Mouse (Mus musculus): Measurements from ENCODE around the gene Lmo3.

The Lmo3 gene

DNA sequence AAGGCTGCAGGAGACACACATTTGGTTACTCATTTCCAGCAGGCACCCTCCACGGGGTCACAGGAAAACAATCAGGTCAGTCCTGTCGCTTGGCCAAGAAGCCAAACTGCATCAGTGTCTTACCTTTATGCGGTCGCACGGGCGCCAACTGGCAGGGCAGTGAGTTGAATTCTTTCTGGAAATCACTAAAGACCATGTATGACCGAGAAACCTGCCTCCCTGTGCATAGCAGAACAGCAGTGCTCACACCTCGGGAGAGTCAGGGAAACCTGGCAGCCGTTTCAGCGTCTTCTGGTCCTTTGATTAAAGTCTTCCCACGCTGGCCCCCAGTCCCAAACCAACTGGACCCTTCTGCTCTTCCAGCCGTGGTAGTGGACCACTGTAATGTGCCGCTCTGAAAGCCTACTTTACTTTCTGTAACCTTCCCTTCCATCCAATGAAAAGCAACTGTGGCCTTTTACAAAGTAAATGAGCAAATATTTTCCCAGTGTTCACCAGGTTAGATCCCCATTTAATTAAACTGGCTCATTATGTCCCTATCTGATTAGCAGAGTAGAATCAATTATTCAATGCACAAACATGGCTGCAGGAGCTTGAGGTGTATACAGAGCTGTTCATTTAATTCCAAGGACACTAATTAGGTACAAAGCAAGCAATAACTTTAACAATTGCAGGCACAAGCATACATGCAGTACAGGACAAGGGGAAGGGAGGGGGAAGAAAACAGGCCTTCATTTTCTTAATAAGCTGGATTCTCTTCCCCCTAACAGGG, at the start of gene Lmo3:
Gene Lmo3 (minus strand): TSS at position 235 of the 772 bp plus-strand sequence.
- DNase-seq (ENCODE audit: low spot score) = no peak

DNA sequence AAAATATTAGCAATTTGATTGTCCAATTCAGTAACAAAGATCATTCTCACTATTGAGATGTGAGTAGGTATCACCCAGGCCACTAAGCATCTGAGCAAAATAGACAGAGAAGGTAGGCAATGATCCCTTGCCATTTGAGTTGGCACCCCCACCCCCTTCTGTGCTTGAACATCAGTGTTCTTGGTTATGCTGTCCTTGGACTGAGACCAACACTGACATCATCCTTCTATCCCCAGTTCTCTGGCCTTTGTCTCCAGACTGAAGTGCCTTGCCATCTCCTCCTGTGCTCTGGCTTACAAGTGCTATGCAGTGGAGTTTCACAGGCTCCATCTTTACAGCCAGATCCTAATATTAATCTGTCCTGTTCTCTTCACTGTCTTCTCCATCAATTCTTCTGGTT, 39.0 kb upstream of the Lmo3 start:
- no peak for DNase-seq (ENCODE audit: low spot score)

DNA sequence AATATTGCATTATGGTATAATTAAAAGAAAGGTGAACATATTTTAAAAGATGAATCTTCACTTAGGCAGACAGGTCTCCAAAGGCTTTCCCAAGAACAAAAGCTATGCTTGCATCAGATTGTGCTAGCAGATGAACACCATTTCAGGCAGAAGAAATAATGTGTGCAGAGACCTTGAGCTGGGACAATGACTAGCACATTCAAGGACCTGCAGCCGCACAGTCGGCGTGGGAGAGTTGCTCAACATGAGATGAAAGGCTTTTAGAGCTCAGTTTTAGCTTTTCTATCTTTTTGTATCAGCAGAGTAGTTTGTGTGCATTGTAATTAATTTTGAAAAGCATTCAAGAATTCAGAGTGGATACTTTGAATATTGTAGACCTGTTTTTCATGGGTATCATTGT, 36.6 kb upstream of the Lmo3 start:
- DNase-seq (ENCODE audit: low spot score) = no peak

DNA sequence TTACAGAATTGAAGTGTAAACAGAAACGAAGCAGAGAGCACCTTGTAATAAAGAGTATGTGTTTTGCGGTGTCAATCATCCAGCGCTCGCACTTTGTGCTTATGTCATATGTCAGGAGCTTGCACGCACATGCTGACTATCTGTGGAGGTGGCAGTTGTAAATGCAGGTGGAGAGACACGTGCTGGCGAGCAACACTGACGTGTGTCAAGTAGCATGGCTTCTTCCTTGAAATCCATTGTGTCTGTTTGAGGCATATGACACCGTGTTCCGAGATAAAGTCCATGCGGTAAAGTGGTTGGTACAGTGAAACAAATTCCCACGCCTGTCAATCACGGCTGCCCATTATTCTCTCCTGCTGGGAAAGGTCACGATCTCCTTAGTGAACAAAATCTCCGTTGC, 15.2 kb upstream of the Lmo3 start:
- no peak for DNase-seq (ENCODE audit: low spot score)

DNA sequence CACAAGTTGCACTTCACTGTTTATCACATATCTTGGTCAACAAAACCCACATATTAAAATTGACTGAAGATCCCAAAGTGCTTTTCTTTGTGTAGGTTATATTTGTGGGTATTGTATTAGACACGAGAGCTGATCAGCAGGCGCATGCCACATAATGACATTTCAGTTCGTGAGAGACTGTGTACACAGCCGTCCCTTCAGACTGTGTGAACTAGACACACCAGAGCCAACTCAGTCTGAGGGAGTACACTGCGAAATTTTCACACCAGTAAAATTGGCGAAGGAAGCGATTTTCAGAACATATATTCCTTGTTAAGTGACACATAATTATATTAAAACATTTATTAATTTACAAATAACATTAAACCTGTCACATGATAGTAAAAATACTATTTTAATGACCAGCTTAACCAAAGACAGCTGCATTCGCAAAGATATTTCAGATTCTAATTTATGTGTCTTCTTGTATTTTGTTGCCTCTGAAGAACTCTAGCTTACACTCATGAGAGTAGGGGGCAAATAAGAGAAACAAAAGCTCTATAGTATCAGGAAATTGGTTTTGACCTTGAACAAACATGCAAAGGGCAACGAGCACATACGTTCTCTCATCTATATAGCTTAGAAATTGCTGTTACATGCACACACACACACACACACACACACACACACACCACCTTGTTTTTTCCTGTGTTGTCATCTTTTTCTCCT, 14.4 kb upstream of the Lmo3 start:
- DNase-seq (ENCODE audit: low spot score) = no peak

DNA sequence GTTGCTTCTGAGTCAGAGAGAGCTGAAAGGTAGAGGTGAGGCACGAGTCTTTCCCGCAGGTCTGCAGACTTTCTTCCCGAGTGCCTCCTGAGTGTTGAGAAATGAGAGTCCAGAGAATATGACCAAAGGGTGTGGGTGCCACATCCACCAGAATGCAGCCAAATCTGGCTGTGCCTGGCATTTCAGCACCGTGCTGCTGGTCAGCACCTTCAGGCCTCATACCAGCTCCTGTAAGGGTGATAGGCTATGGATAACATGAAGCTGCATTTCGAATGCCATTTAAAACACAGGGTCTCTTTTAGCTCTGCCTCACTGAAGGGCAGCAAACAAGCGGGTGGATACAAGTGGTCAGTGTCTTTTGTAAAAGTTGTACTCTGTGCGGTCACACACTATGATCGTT, 1.5 kb upstream of the Lmo3 start:
- DNase-seq (ENCODE audit: low spot score) = peak; percentile 70

DNA sequence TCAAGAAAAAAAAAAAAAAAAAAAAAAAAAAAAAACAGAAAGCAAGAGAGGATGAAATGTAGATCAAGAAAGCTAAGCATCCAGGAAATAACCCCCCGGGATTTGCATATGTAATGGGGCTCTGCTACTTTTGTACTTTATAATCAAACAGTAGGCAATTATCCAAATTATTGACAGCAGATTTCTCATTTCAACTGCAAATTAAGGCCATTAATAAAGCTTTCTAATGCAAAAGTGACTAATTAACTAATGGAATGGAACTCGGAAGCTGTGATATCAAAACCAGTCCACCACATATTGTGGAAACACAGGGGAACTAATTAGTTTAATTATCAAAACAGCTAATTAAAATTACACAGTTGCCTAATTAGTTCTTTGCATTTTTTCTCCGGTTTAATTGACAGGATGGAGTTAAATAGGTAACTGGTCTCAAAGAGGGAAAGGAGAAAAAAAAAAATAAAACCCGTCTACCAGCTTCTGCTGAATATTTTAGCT, 785 bp upstream of the Lmo3 start:
- no peak for DNase-seq (ENCODE audit: low spot score)

DNA sequence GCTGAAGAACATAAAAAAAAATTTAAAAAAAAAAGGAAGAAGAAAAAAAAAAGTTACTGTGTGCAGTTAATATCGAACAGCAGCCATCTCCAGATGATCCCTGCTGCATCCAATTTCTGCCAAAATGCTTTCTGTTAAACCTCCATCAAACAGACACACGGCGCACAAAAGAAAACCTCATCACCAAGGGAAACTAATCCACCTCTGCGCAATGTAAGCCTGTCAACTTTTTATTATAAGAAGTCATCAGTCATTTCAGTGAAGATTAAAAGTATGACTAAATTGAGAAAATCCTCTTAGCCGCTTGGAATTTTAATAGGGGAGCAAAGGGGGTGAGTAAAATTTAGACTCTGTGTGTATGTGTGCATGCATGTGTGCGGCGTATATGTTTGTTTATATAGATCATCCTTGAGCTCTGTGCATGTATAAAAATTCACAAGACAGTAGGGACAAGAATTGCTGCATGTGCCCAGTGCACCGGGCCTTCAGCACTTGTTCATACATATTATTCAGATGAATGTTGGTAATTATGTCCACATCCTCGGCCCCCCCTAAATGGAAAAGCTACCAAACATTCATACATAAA, 1.2 kb downstream of the Lmo3 start:
- no peak for DNase-seq (ENCODE audit: low spot score)

DNA sequence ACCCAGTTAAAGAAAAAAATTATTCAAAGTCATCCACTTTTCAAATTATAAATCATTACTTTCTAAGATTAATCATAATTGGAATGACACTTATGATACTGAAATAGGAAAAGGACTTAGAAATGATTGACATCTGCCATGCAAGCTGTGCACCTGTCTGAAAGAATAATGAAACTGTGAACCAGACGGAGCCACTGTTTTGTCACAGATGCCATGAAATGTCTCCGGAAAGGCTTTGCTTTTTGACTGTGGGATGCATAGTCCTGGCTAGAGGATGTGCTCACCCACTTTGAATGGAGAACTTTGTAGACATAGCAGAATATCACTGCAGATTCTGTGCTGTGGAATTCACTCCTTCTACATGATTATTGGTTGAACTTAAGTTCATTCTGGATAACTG, 18.4 kb downstream of the Lmo3 start:
- no peak for DNase-seq (ENCODE audit: low spot score)

DNA sequence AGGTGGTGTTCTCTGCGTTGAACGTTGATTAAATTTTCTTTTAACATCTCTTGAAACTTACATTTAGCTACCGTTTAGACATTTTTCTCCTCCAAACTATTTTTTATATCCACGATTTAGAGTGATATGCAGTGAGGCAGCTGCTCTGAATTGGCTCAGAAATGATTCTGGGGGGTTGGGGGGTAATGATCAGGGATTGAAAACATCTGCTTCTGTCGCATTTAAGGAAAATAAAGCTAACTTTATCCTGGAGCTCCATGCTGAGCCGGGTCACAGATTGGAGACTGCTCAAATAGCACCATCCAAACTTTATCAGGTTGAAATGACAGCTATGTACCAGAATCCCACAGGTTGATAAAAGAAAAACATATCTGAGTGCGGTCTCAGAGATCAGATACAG, 29.6 kb downstream of the Lmo3 start:
- no peak for DNase-seq (ENCODE audit: low spot score)

DNA sequence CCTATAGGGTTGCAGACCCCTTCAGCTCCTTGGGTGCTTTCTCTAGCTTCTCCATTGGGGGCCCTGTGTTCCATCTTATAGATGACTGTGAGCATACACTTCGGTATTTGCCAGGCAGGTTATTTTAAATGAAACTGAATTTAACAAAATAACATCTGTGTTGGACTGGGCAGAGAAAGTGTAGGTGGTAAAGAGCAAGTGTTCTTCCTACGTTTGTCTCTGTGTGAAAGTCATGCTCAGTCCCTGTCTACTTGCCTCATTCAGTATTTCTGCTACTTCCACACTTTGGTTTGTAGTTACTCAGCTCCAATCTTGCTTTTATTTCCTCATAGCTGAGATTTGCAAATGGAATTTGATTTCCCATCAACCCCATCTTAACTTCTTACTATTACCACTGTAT, 46.9 kb downstream of the Lmo3 start:
- DNase-seq (ENCODE audit: low spot score) = no peak

DNA sequence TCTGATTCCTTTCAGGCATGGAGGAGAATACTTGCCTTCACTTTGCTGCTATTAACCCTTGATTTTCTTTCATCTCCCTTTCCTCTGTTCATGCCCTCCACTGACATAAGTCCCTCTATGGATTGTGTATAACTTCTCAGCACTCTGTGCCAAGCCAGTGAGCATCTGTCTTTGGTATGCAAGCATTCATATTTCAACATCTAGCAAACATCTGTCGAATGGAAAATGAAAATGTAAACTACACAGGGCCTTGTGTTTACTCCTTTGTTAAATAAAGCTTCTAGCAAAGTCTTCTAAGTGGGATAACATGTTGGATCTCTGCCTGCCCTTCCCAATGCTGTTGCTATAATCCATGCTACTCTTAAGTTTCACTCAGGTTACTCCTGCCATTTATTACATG, 75.1 kb downstream of the Lmo3 start:
- DNase-seq (ENCODE audit: low spot score) = no peak

DNA sequence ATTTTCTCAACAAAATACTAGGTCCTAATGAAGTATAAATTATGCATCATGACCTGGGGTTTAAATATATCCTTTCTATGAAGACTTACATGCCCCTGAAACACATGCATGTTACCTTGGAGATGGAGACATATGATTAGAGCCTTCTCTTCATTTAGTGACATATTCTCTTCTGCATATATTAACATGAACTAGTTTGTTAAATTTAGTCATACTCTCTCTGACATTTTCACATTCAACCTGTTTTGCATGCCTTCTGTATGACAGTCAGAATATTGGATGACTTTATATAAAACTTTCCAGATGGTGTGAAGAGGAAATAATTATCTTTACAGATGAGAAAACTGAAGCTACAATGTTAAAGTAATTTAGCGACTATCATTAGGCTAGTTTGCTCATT, 77.8 kb downstream of the Lmo3 start:
- DNase-seq (ENCODE audit: low spot score) = no peak

DNA sequence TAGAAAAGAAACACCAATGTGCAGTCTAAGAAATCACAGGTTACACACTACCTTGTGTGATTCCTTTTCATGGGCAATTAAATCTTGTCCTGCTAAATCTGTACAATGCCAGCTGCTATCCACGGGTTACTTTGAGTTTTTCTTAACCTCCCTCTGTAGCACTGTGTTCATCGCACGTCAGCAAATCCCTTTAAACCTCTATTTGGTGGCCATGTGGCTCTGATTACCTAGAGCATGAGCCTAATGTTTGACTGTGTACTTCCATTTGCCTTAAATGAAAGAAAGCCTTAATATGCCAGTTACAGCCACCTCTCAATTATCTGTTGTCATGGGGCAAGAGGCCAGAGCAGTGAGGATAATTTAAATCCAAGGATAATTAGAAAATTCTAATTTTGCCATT, 98.9 kb downstream of the Lmo3 start:
- DNase-seq (ENCODE audit: low spot score) = no peak

DNA sequence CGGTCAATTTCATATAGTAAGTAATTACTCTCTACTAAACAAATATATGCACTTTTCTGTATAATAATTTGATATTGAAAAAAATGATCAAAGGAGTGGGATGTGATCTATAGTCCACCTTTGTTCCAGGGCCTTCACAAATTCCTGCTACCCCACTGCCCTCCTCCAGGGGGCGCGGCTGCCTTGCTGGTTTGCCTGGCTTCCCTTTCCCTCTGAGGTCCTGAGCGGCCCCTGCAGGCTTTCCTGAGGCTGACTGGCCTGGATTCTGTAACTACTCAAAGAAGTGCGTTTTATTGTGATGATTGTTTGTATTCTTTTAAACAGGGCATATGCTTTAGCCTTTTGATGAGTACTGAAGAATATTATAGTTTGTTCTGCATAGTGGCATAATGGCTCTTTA, 104.2 kb downstream of the Lmo3 start:
- peak; percentile 86 for DNase-seq (ENCODE audit: low spot score)

DNA sequence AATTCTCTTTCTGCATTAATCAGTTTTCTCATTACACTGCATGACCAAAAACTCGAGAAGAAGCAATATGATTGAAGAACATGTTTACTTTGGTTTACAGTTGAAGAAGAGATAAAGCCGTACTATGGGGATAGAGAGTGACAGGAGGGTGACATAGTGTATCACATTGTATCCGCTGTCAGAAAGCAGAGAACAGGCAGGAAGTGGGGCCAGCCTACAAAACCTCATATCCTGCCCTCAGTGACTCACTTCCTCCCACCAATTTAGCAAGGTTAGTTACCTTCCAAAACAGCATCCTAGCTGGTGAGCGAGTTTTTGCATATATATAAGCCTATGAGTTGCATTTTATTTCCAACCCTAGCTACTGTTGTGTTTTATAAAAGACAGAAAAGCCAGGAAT, 112.6 kb downstream of the Lmo3 start:
- DNase-seq (ENCODE audit: low spot score) = no peak

DNA sequence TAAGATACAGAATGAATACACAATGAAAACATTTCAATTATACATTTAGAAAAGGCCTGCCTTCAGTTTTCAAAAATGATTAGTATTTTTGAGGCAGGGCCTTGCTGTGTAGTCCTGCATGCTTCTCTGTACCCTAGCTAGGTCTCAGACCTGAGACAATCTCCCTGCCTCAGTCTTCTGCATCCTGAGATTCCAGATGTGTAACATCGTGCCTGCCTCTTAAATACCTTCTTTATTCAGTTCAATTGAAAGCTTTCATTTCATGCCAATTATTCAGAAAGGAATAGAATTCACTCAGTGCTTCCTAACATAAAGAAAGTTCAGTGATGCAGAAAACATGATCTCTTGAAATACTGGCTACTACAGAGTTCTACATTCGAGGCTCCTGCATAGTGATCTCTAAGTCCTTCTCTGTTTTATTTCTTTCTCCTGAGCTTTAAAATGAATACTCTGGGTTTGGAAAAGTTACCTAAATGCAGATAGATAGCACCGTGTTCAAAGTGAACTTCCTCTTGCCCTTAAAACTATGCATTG, 137.2 kb downstream of the Lmo3 start:
- DNase-seq (ENCODE audit: low spot score) = peak; percentile 14

DNA sequence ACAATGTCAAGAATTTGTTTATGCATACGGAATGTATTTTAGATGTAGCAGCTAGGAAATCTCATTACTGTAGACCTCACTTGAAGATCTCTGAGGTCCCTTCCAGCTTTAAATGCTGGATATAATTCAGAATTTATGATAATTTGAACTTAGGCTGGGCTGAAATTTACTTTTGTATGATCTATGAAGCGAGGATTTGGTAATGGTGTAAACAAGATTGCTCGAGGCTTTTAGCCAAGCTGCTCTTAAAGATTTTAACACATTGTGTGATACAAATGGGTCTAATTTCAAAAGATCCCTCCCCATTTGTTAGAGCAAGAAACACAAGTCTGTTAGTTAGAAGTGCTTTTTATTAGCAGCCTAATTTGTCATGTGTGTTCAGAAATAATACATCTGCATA, 144.4 kb downstream of the Lmo3 start:
- no peak for DNase-seq (ENCODE audit: low spot score)

DNA sequence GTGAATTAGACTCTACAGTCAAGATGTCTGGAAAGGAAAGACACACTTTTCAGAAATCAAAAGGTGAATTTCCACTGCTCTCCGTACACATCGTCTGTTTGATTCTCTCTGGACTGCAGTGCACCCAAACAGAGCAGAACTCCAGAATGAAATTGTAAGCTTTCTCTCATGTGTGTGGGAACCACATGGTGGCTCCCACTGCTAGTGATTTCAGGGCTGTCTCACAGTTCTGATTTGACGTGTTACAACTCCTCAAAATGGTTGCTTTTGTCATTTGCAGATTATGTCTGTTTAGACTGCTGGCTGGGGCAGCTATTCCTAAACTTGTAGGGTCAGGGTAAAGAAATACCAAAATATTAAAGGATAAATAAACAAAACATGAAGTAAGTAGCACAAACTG, 145.0 kb downstream of the Lmo3 start:
- no peak for DNase-seq (ENCODE audit: low spot score)

DNA sequence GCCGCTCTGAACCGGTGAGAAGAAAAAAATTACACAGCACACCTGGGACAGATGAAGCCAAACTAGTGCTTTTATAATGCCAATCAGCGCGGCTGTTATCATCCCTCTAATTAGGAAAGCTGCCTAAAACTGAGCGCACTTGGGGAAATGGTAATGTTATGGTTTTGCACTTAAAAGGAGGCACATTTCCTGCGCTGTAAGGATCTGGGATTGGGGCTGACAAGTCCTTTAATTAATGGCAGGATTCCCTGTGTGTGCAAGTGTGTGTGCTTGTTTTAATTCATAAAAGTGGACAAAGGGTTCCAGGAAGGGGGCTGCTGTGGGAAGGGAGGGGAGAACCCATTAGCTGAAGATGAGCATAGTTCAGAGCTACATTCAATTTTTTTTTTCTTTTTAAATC, 154.4 kb downstream of the Lmo3 start:
- DNase-seq (ENCODE audit: low spot score) = no peak

DNA sequence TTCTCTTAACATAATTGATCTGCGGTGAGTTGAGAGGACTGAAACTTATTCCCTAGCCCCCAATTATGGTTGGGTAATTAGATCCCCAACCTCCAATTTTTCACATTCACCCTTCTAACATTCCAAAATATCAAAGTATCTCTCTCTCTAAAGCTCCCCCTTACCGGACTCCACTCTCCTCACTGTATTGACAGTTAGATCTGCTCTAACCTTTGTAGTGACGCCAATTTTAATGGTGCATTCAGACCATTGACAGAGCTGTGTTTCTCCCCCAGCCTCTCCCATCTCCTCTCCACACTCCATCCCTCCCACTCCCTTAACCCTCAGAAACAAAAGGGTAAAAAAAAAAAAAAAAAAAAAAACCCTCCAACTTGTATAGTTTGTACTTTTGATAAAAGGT, 154.9 kb downstream of the Lmo3 start:
- DNase-seq (ENCODE audit: low spot score) = no peak

DNA sequence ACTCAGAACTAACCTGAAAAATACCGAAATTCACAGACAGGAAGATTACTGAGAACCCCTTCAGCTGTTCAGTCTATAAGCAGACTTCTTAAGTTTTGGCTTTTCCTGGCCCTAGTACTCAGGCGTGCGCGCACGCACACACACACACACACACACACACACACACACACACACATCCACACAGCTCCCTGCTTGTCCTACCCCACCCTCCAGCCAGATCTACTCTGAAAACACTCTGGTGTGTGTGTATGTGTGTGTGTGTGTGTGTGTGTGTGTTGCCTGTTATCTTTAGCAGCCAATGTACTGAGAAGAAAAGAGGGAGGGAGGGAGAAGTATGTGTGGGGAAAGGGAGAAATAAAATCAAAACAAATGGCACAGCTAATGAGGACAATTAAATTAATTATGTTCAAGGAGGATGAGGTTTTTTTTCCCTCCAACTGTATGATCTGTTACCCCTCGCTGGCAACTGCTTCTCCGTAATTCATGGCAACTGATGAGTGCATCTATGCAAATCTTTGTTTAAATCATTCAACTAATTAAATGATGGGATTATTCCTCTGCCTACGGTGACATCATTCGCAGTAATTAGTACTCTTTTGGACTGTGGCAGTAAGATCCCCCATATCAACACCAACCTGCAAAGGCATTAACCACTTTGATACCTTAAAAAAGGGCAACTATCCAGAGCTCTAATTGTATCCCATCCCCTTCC, 157.1 kb downstream of the Lmo3 start:
- no peak for DNase-seq (ENCODE audit: low spot score)
